Mouse (Mus musculus): ENCODE results near the gene Ppil1. TPM values are rescaled to one million over a fixed set of nuclear protein-coding genes. Genes with fewer than 3 reads are reported as not detected.

Gene Ppil1
- total RNA-seq (2021), result 10 to 100 TPM; 28.8 to 33.5 TPM
- long read RNA-seq, experiment 1, transcript Ppil1-201 (4 exons, 1,462 nt), result major isoform, 41 of 62 reads
- long read RNA-seq, experiment 1, partial matches to known transcripts, result 3 of 62 reads
- long read RNA-seq, experiment 1, other reads (novel, unspliced or antisense), result 13 of 62 reads
- long read RNA-seq, experiment 2, transcript Ppil1-201 (4 exons, 1,462 nt), result major isoform, 27 of 41 reads
- long read RNA-seq, experiment 2, partial matches to known transcripts, result 1 of 41 reads
- long read RNA-seq, experiment 2, other reads (novel, unspliced or antisense), result 11 of 41 reads

- intact Hi-C loops (cut with DNase I), result no loop called here
- DNase-seq, result peak; percentile 80 to 88
These were observed at the start of gene Ppil1 for GRCm38 (mm10) chr17:29263840-29264633. Gene Ppil1 (minus strand): TSS chr17:29264186.

DNA sequence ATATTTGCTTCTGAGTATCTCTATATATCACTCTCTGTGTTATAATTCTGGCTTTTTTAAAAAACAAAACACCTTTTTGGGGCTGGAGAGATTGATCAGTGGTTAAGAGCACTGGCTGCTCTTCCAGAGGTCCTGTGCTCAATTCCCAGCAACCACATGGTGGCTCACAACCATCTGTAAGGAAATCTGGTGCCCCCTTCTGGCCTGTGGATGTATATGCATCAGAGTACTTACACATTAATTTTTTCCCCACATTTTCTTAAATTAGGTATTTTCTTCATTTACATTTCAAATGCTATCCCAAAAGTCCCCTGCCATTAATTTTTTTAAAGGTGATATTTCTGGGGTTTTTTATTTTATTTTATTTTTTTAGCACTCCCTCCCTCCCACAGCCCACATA is 49.3 kb upstream of the Ppil1 start:
- intact Hi-C loops (cut with DNase I), result no loop called here
- DNase-seq, result no peak

DNA sequence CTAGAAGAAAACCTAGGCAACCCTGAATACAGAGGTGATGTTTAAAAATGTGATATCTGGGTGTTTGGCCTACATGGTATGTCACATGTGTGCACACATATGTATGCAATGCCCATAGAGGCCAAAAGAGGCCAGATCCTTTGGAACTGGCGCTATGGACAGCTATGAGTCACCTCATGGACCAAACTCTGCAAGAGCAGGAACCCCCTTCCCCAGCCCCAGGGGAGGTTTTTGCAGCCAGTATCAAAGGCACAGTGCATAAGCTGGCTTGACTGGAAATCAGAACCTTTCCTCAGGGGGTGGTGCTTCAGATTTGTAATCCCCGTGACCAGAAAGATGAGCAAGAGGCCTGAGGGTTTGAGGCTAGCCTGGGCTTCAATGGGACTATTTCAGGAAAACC is 48.1 kb upstream of the Ppil1 start:
- intact Hi-C loops (cut with DNase I), result no loop called here
- no peak for DNase-seq

GRCm38 (mm10) chr17:29311602-29312001 is 47.6 kb upstream of the Ppil1 start:
- intact Hi-C loops (cut with DNase I), result no loop called here
- no peak for DNase-seq

DNA sequence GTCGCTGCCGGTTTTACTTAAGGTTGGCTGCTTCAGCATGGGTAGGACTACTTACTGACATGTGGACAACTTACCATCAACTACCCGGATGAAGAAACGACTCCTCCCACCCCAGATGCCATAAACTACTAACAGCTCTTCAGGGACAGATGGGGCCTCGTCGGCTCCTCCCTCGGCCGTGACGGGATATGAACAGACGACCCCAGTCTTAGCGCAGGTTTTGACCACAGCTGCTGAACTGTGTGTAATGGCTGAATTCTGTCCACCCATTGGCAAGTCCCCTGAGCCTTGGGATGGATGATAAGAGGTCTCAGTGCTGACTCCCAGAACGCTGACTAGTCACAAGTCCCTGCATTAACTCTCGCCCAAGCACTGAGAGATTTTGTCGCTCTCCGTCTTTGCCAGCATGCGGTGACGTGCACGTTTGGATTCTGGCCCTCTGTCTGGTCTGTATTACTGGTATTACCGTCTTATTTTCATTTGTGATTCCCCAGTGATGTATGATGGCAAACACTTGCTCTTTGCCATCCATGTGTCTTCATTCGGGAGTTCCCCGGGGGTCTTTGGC is 46.2 kb upstream of the Ppil1 start:
- DNase-seq, result peak in 1 of 2 experiments; percentile 67
- intact Hi-C loops (cut with DNase I), result no loop called here

- DNase-seq, result no peak
- intact Hi-C loops (cut with DNase I), result no loop called here
These were observed 41.9 kb upstream of the Ppil1 start for GRCm38 (mm10) chr17:29305871-29306270.

DNA sequence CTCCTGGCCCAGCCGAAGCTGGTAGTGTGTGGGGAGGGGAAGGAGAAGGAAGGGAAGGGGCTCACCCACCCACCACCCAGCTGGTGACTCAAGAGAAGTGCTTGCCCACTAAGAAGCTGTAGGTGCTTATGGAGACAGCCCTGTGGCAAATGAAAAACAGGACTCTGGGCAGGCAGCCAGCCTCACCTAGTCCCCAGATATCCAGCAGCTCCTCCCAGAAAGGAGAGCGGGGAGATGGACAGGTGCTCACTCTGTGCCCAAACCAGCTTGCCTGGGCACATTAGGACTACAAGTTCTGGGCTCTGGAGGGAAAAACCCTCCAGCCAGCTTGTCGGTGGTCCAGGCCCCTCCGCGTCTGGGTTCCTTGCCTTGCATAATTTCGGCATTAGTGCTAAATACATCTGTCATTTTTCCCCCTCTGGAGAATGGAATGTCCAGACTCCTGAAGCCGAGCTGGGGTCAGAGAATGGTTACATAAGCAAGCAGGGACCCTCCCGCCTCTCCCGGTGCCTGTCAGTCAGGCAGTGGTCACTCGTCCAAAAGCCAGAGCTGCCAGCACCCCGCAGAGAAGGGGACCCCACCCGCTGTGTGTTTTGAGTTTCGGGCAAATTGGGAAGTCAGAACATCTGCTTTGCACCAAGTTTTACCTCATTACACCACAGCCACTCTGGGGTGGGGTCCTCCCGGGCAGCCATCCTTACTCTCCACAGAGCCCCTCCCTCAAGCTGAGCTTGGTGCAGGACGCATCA is 41.2 kb upstream of the Ppil1 start:
- DNase-seq, result peak; percentile 58 to 65
- intact Hi-C loops (cut with DNase I), result no loop called here

- intact Hi-C loops (cut with DNase I), result no loop called here
- DNase-seq, result peak; percentile 39 to 50
These were observed 40.5 kb upstream of the Ppil1 start for GRCm38 (mm10) chr17:29304376-29305057.

DNA sequence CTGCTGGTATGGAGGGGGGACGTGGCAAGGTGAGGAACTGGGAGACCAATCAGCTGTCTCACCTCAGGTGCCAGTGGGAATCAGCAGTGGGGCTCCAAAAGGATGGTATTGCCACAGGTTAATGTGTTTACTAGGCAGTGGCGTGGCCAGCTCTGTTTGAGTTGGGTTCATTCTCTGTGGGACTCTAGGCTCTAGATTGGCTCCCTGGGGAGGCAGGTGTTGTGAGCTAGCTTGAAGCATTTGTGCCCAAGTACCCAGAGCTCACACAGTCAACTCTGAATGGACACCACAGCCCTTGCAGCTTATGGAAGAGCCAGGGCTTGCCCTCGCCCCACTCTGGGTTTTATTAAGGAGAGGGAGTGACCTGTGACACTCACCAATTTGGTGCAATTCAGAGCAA is 39.9 kb upstream of the Ppil1 start:
- intact Hi-C loops (cut with DNase I), result no loop called here
- no peak for DNase-seq

DNA sequence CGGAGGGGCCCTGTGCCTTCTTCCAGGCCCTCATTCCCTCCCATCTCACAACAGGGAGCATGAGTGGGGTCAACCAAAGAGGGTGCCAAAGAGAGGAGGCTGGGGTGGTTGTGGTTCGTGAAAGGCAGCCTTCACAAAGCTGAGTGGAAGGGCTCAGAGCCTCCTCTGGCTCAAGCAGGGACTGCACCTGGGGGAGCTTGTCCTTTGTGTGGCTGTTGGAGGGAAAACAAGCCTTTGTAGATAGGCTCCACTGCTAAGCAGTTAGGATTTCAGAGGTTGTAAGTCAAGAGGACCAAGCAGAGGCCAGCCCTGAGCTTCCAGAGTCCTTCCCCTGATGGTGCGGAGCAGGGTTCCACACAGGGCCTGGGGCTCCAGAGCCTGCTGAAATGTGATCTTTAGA is 39.1 kb upstream of the Ppil1 start:
- intact Hi-C loops (cut with DNase I), result no loop called here
- DNase-seq, result no peak

- intact Hi-C loops (cut with DNase I), result no loop called here
- DNase-seq, result peak; percentile 49 to 56
These were observed 38.2 kb upstream of the Ppil1 start for GRCm38 (mm10) chr17:29302149-29302548.

GRCm38 (mm10) chr17:29301421-29301820 is 37.4 kb upstream of the Ppil1 start:
- intact Hi-C loops (cut with DNase I), result no loop called here
- DNase-seq, result no peak

GRCm38 (mm10) chr17:29300926-29301325 is 36.9 kb upstream of the Ppil1 start:
- intact Hi-C loops (cut with DNase I), result no loop called here
- no peak for DNase-seq

GRCm38 (mm10) chr17:29299282-29299681 is 35.3 kb upstream of the Ppil1 start:
- DNase-seq, result no peak
- intact Hi-C loops (cut with DNase I), result no loop called here

DNA sequence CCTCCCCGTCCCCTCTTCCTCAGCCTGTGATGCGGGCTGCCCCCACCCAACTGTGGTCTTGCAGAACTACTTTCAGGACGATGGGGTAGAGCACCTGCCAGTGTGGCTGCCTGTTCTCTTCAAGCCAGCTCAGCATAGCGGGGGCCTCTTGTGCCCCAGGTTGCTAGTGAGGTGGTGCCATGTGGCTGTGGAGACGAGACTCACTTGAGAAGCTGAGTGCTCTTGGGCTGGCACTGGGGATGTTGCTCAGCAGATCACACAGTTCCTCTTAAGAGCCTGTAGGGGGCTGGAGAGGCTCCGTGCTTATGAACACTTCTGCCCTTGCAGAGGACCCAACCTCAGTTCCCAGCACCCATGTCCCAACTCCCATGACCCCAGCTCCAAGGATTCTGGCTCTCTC is 33.8 kb upstream of the Ppil1 start:
- intact Hi-C loops (cut with DNase I), result no loop called here
- no peak for DNase-seq

DNA sequence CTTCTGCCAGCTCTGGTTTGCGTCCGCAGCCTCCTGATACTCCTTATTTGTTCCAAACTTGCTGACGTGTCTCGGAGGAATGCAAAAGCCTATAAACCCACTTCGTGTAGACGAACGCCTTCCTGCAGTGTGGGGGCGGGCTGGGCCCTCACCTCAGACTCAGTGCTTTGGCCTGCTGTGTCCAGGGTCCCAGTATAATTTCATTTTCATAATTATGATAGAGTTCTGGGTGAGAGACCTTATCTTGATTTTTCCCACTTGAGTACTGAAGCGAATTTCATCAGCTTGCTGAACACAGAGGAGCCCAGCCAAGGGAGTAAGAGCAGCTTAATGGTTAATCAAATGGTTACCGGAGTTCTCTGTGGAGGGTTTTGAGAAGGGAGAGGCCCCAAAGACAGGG is 33.3 kb upstream of the Ppil1 start:
- intact Hi-C loops (cut with DNase I), result no loop called here

DNA sequence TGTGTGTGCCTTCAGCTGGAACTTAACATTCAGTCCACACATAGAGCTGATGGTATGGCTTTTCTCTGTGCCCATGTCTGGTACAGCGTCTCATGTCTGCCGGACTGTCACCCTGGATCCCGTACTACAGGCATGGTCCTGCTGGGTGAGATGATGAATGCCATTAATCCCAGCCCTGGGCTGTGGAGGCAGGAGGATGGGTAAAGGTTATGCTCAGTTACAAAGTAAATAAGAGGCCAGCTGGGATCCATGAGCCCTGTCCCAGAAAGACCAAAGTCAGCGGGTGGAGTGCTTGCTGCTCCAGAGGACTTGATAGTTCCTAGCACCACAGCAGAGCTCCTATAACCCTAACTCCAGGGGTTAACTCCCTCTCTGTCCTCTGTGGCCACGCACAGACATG is 31.8 kb upstream of the Ppil1 start:
- DNase-seq, result no peak
- intact Hi-C loops (cut with DNase I), result no loop called here

More for the DNA sequence above, 33.3 kb upstream of the Ppil1 start:
- DNase-seq, result no peak

DNA sequence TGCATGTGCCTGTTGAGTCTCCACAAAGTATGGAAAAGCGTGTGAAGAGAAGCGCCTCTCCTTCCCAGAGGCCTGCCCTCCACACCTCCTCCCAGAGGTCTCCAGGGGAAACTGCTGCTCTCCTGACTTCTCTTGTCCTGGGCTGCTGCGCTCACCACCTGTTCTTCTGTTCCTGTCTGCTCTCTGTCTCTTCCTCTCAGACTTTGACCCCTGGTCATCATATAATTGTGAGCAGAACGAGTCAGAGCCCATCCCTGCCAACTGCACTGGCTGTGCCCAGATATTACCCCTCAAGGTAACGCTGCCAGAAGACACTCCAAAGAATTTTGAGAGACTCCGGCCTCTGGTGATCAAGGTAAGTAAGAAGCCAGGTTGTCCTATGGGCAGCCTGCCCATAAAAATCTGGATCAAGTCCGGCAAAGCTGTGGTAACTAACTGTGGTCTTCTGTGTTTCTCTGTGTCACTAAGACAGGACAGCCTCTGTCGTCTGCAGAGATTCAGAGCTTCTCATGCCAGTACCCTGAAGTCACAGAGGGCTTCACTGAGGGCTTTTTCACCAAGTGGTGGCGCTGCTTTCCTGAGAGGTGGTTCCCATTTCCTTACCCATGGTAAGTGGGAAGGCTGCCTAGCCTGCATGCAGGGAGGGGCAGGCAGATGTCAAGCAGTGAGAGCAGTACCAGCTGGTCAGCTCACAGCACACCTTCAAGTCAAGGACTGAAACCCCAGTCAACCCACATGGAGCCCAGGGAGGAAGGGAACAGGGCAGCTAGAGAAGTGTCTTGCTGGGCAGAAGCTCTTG is 30.0 kb upstream of the Ppil1 start:
- peak; percentile 54 to 63 for DNase-seq
- intact Hi-C loops (cut with DNase I), result loop anchor here (1.0 kb wide), 1 partner anchor 77 kb away; no protein-coding TSS in a partner anchor

DNA sequence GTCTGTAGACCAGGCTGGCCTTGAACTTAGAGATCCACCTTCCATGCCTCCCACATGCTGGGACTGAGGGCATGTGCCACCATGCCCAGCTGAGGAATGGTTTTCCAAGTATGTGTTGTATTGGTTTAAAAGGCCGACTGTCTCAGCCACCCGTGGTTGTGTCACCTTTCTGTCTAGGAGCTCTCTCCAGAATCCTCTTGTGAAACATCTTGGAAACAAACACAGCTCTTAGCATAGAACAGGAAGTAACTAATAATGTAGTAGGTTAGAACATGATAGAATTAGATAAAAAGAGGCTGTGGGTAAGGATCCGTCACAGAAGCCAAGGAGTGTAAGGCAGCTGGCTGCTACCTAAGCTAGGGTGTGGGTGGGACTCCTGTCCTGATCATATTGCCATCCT is 29.0 kb upstream of the Ppil1 start:
- intact Hi-C loops (cut with DNase I), result no loop called here
- DNase-seq, result no peak

- intact Hi-C loops (cut with DNase I), result no loop called here
These were observed 27.8 kb upstream of the Ppil1 start for GRCm38 (mm10) chr17:29291793-29292192.

More at GRCm38 (mm10) chr17:29291793-29292192, 27.8 kb upstream of the Ppil1 start:
- no peak for DNase-seq

Data from heart, postnatal 14 days (tissue).